Mouse (Mus musculus) cerebellum, adult 2 months (tissue): Measurements from ENCODE around the gene Abhd16a.

ENCODE experiments used
- CTCF ChIP-seq: fragments of 200-500 bp; IDR thresholded peaks from 2 replicates; pipeline ENCODE4 v1.5.1; 2011; ENCODE audit warnings: low read depth, mild to moderate bottlenecking, control low read depth, low read length, moderate library complexity, borderline replicate concordance; ENCODE audit not compliant: insufficient read depth
- POLR2A ChIP-seq: fragments of 200-500 bp; IDR thresholded peaks from 2 replicates; pipeline ENCODE4 v1.6.1; 2011; ENCODE audit warnings: low read length, control low read depth, borderline replicate concordance; ENCODE audit not compliant: insufficient read depth

DNA sequence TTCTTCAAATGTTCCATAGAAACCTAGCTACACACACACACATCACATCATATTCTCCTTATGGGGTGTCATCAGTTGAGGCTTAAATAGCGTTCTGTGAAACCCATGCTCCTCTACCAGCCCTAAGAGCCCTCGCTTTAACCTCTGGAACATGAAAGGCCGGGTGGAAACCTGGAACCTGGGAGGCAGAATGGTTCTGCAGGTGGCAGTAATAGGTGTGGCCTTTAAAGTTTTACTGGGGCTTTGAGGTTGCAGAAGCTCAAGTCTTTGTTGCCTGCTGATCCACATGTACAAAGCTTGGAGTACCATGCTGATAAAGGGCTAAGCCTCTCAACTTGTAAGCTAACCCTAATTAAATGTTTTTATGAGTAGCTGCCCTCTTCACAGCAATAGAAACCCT, 58.3 kb downstream of the Abhd16a start:
- TF ChIP-seq POLR2A (no peak), CTCF (no peak)
